Mouse (Mus musculus): ENCODE measurements around the gene Aff1.

GRCm38 (mm10) chr5:103698577-103698976, 6.4 kb downstream of the Aff1 start:
- TF ChIP-seq CTCF (IDR thresholded peaks at IDR 0.05; ENCODE audit: borderline replicate concordance, extremely low read depth, insufficient read depth, insufficient read length) (no peak), POLR2A (IDR thresholded peaks at IDR 0.05; ENCODE audit: borderline replicate concordance, extremely low read depth, insufficient read depth, insufficient read length, poor library complexity, severe bottlenecking) (no peak)

Measured in brain, embryonic 14.5 days (tissue).